Mouse (Mus musculus) heart, embryonic 15.5 days (tissue): Measurements from ENCODE around the gene Lrrc74a. TPM values are rescaled to one million over a fixed set of nuclear protein-coding genes. Genes with fewer than 3 reads are reported as not detected.

Experiments
- ATAC-seq: fragments of 200-750 bp; cut with Nextera tagmentation; replicated peaks from 2 replicates; pipeline ENCODE4 v1.8.0; 2017; ENCODE audit warnings: low read depth, moderate TSS enrichment; ENCODE audit not compliant: insufficient number of reproducible peaks, insufficient read depth, low FRiP score
- H3K27ac ChIP-seq: fragments of 300-500 bp; sonication (generic); 2 replicates; pipeline ENCODE4 v1.5.1; 2015; ENCODE audit warnings: mild to moderate bottlenecking, inconsistent platforms
- H3K27me3 ChIP-seq: fragments of 300-500 bp; sonication (generic); 2 replicates; pipeline ENCODE4 v1.6.1; 2015; ENCODE audit warnings: inconsistent platforms
- H3K36me3 ChIP-seq: fragments of 300-500 bp; sonication (generic); 2 replicates; pipeline ENCODE4 v1.6.1; 2015; ENCODE audit warnings: mild to moderate bottlenecking, inconsistent platforms
- H3K4me1 ChIP-seq: fragments of 300-500 bp; sonication (generic); replicated peaks from 2 replicates; pipeline ENCODE4 v1.6.1; 2015; ENCODE audit warnings: inconsistent platforms
- H3K4me2 ChIP-seq: fragments of 300-500 bp; sonication (generic); 2 replicates; pipeline ENCODE4 v1.6.1; 2015; ENCODE audit warnings: inconsistent platforms, mild to moderate bottlenecking, moderate library complexity
- H3K4me3 ChIP-seq: fragments of 300-500 bp; sonication (generic); 2 replicates; pipeline ENCODE4 v1.5.1; 2015; ENCODE audit warnings: mild to moderate bottlenecking, inconsistent platforms
- H3K9ac ChIP-seq: fragments of 300-500 bp; sonication (generic); 2 replicates; pipeline ENCODE4 v1.6.1; 2015; ENCODE audit warnings: mild to moderate bottlenecking, inconsistent platforms
- H3K9me3 ChIP-seq: fragments of 300-500 bp; sonication (generic); replicated peaks from 2 replicates; pipeline ENCODE4 v1.6.1; 2016; ENCODE audit warnings: inconsistent platforms
- WGBS: fragments of 180-500 bp; shearing (Covaris S2); methylation state at CpG from one replicate; pipeline ENCODE4 v1.1.7; 2015; ENCODE audit warnings: mixed read lengths; 5-methylcytosine and 5-hydroxymethylcytosine counted together
- polyA plus RNA-seq: library from polyadenylated mRNA; unstranded; fragments of >200 nt; fragmentation: Nextera tagmentation; extraction: Ambion mirVana; gene quantifications from 2 replicates; pipeline ENCODE4 v1.2.1, GENCODE M21; 2015

Gene Lrrc74a
- polyA plus RNA-seq, 1 experiment from 2014 or later: not detected

DNA sequence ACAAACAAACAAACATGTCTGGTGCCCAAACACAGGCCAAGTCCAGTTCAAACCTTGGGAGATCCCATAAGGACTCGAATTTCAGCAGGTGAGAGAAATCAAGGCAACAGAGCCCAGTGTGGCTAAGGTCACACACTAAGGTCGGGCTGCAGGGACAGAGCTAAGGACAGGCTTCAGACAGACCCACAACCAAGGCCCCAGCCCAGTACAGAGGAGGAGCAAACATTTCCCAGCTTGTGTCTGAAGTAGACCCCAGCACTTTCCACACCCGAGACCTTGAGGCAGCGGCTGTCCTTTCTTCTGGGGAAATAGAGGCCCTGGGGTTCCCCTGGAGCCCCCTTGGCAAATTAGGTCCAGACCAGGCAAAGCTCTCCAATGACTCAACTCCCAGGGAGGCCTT is 66.2 kb downstream of the Lrrc74a start:
- H3K9me3 ChIP-seq: no peaks in the 10 kb centered on the region
- H3K4me3 ChIP-seq: no peak overlapping the region
- H3K27ac ChIP-seq: peak overlapping the region; percentile 98
- WGBS: 39% methylated on average over 4 of the region's 4 CpGs
- H3K27me3 ChIP-seq: no peaks in the 10 kb centered on the region
- peaks cover 71% of the 10 kb centered on the region for H3K4me1 ChIP-seq
- H3K9ac ChIP-seq: 0 out of 2 replicates have a peak overlapping the region, but pooled peaks have one; percentile 35
- peak overlapping the region; percentile 59 for H3K4me2 ChIP-seq
- H3K36me3 ChIP-seq: no peaks in the 10 kb centered on the region
- no peak for ATAC-seq

DNA sequence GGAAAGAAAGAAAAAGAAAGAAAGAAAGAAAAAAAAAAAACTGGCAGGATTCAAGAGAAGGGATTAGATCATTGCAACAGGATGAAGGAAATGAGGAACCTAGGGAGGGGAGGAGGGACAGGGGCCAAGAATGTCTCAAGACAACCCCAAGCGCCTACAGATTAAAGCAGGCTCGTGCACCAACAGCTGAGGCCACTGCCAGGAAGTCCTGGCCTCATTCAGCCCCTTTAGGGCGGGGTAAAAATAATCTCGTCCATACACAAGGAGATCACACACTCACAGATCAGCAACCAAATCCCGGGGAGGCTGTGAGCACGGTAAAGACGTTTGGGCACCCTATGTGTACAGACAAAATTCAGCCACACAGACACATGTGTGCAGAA is 66.6 kb downstream of the Lrrc74a start:
- 3% methylated on average over 7 of the region's 7 CpGs for WGBS
- ATAC-seq: peak; percentile 61

DNA sequence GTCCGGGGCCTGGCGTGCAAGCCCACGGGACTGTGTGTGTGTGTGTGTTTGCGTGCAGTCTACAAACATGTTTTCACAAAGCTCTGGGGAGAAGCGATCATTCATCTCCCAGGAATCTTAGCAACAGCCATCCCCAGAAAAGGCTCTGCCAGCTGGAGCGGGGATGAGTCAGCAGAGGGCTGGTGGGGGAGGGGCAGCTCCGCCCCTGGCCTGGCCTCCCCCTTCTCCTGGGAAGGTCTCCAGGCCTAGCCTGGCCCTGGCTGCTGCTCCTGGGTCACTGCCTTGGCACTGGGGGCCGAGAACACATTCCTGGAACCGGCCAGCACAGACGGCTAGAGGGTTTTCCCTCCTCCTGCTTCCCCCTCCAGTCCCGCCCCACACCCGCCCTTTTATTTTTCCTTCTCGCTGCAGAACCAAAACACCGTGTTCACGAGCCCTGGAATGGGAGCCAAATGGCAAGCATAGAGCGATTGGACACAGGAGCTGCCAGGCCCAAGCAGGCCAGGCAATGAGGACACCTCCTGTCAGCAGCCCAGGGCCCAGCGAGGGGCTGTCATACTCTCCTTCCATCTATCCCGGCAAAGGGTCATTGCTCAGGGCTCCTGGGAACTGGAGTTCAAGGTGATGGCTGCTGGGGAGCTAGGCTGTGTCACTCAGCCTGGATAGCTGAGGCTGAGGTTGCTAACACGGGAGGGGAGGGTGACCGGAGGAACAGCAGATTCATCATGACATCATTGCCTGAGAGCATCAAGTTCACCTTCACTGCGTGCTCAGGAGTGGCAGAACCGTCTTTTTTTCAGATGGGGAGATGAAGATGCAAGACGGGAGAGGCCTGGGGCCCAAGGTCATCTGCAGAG is 67.2 kb downstream of the Lrrc74a start:
- WGBS: 2% methylated on average over 23 of the region's 23 CpGs

More for the DNA sequence above, 66.6 kb downstream of the Lrrc74a start:
- no peaks in the 10 kb centered on the region for H3K9me3 ChIP-seq
- H3K9ac ChIP-seq: peak overlapping the region; percentile 51; the same call in 1 of the 2 replicates
- peaks cover 70% of the 10 kb centered on the region for H3K4me1 ChIP-seq
- peak overlapping the region; percentile 59 for H3K4me2 ChIP-seq
- H3K27ac ChIP-seq: peak overlapping the region; percentile 98
- peak overlapping the region; percentile 22 for H3K4me3 ChIP-seq
- H3K36me3 ChIP-seq: no peaks in the 10 kb centered on the region
- no peaks in the 10 kb centered on the region for H3K27me3 ChIP-seq

DNA sequence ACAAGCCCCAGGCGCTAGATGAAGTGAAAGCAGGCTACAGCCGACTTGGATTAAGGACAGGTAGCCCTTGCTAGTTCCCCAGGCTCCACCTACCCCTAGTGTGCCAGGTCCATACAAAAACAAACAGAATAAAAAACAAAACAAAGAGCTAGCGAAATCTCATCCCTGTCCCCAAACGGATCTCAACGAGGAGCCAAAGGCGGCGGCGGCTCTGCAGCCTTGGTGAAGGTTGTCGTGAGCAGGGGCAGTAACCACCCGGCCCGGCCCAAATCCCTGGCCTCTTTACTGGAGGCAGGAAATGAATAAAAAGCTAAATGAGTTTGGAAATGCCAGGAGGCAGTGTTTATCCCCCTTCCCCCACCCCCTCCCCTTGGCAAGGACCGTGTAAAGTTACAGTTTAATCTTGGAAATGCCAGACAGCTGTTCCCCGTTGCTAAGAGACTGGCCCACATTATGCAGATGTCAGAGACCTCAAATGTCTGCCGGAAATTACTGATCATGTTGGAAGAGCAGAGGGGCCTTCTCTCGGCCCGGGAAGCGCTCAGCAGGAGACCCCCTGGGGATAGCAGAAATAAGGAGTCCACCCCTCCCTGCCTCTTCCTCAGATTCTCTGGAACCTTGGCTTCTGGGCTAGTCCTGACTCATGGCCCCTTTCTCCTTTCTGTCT is 68.0 kb downstream of the Lrrc74a start:
- Histone ChIP-seq H3K9me3 (no peaks in the 10 kb centered on the region), H3K27ac (peak overlapping the region; percentile 98), H3K36me3 (no peaks in the 10 kb centered on the region), H3K4me3 (peak overlapping the region; percentile 22; the same call in 1 of the 2 replicates), H3K4me2 (peak overlapping the region; percentile 59), H3K27me3 (no peaks in the 10 kb centered on the region), H3K4me1 (peaks cover 79% of the 10 kb centered on the region), H3K9ac (peak overlapping the region; percentile 51)
- peak; percentile 15; the same call in 1 of the 2 replicates for ATAC-seq
- WGBS: 7% methylated on average over 17 of the region's 17 CpGs

More for the DNA sequence above, 67.2 kb downstream of the Lrrc74a start:
- no peaks in the 10 kb centered on the region for H3K36me3 ChIP-seq
- no peaks in the 10 kb centered on the region for H3K27me3 ChIP-seq
- no peaks in the 10 kb centered on the region for H3K9me3 ChIP-seq
- H3K4me3 ChIP-seq: peak overlapping the region; percentile 22
- peak overlapping the region; percentile 98 for H3K27ac ChIP-seq
- peak; percentile 89 for ATAC-seq
- H3K4me2 ChIP-seq: peak overlapping the region; percentile 59
- peaks cover 72% of the 10 kb centered on the region for H3K4me1 ChIP-seq
- H3K9ac ChIP-seq: peak overlapping the region; percentile 51

DNA sequence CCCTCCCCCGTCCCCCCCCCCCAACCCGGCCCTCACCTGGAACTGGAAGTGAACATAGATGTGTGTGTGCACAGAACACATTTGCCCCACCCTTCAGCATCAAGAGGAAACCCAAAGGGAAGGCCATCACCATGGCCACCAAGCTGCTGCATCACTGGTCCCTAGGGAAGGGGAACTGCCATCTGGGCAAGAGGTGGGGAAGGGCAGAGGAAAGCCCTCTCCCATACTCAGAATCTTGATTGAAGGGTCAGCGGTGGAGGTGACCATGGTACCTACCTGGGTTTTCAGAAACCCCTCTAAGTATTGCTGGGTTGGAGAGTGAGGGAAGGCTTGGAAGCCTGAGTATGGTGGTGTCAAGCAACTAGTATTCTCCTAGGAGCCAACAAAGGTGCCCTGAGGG is 68.7 kb downstream of the Lrrc74a start:
- no peaks in the 10 kb centered on the region for H3K36me3 ChIP-seq
- 0 out of 2 replicates have a peak overlapping the region, but pooled peaks have one; percentile 51 for H3K9ac ChIP-seq
- H3K4me3 ChIP-seq: no peak overlapping the region
- no peaks in the 10 kb centered on the region for H3K27me3 ChIP-seq
- H3K27ac ChIP-seq: peak overlapping the region; percentile 98
- H3K9me3 ChIP-seq: no peaks in the 10 kb centered on the region
- peaks cover 86% of the 10 kb centered on the region for H3K4me1 ChIP-seq
- no peak overlapping the region for H3K4me2 ChIP-seq
- WGBS: 41% methylated on average over 3 of the region's 3 CpGs
- ATAC-seq: no peak

DNA sequence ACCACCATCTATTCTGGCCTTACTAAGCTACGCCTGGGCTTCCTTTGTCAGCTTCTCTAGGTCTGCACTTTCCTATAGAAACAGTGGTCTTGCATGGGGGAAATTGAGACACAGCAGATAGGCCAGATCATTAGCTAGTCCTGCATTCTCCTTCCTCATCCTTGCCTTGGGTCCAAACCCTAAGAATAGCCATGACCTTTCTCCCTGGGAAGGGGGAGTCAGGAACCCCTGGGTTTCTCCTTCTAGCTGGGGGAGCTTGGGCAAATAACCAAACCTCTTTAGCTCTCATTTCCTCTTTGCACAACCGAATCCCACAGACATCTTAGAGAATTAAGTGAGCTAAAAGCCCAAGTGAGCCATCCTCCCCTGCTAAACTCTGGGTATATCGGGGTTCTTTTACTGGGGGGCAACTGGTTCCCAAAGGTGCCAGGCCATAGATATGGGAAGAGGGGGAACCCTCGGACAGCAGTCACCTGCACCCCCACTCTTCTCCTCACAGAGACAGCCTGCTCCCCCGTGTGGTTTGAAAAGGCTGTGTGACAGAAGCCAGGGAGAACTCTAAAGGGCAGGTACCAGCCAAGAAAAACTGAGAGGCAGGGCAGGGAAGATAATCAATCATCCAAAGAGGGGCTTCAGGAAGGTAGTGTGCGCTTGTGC is 69.6 kb downstream of the Lrrc74a start:
- ATAC-seq: no peak
- no peak overlapping the region for H3K9ac ChIP-seq

DNA sequence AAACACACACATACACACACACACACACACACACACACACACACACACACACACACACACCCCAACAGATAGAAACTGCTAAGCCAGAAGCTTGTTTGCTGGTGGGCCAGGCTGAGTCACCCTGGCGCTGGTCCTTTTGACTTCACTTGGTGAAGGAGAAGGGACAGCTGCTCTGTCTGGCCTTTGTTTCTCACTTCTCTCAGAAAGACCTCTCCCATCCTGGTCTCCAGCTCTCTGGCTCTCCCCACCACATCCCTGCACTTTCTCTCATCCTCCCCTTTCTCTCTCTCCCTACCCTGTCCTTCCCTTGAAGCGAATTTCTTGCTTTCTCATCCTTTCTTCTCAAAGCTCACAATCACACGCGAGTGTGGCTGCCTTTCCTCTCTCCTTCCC is 70.1 kb downstream of the Lrrc74a start:
- H3K9ac ChIP-seq: no peak overlapping the region
- 32% methylated on average over 4 of the region's 4 CpGs for WGBS
- ATAC-seq: no peak
- peak overlapping the region; percentile 73 for H3K27ac ChIP-seq
- no peaks in the 10 kb centered on the region for H3K27me3 ChIP-seq
- no peaks in the 10 kb centered on the region for H3K36me3 ChIP-seq
- H3K4me1 ChIP-seq: peaks cover 87% of the 10 kb centered on the region
- H3K4me2 ChIP-seq: no peak overlapping the region
- H3K4me3 ChIP-seq: no peak overlapping the region
- H3K9me3 ChIP-seq: no peaks in the 10 kb centered on the region

More for the DNA sequence above, 69.6 kb downstream of the Lrrc74a start:
- no peak overlapping the region for H3K4me2 ChIP-seq
- H3K27ac ChIP-seq: peak overlapping the region; percentile 73
- H3K4me3 ChIP-seq: no peak overlapping the region
- no peaks in the 10 kb centered on the region for H3K36me3 ChIP-seq
- H3K27me3 ChIP-seq: no peaks in the 10 kb centered on the region
- 40% methylated on average over 6 of the region's 6 CpGs for WGBS
- no peaks in the 10 kb centered on the region for H3K9me3 ChIP-seq
- peaks cover 87% of the 10 kb centered on the region for H3K4me1 ChIP-seq

DNA sequence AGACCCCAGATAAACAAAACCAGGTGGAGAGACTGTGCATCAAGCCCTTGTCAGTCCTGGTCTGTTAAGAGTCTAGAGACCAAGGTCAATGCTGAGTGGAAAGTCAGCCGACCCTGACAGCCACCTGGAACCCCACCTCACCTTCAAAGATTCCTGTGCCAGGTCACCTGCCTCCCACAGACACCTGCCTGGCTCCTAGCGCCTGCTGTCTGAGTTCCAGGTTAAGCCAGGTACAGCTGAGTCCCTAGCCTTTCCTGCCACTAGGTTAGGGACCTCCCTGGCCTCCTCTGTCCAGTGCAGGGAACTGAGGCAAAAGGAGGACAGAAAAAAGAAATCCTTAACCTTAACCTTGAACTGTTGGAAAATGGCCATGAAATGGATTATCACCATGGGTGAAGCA is 70.7 kb downstream of the Lrrc74a start:
- Histone ChIP-seq H3K36me3 (no peaks in the 10 kb centered on the region), H3K4me1 (peaks cover 84% of the 10 kb centered on the region), H3K9ac (no peak overlapping the region), H3K9me3 (no peaks in the 10 kb centered on the region), H3K4me3 (no peak overlapping the region), H3K27ac (peak overlapping the region; percentile 73), H3K27me3 (no peaks in the 10 kb centered on the region), H3K4me2 (no peak overlapping the region)
- 60% methylated on average over 2 of the region's 2 CpGs for WGBS
- ATAC-seq: no peak

DNA sequence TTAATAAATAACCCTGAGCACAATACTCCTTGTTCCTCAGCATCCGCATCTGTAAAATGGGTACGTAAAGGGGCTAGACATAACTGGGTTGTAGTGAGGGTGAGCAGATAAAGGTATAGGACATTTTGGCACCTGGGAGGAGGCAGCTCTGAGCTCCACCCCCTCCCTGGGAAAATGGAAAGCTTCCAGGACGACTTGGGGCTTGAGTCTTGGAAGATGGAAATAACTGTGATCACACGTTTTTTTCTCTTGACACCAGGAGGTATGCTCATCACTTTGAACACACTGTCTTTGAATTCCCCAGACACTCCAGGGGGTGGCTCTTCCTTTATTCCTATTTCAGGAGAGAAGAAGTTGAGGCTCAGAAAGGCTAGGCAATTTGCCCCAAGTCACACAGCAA is 71.1 kb downstream of the Lrrc74a start:
- 69% methylated on average over 4 of the region's 4 CpGs for WGBS
- no peaks in the 10 kb centered on the region for H3K27me3 ChIP-seq
- no peaks in the 10 kb centered on the region for H3K36me3 ChIP-seq
- ATAC-seq: no peak
- peaks cover 82% of the 10 kb centered on the region for H3K4me1 ChIP-seq
- no peak overlapping the region for H3K27ac ChIP-seq
- no peak overlapping the region for H3K9ac ChIP-seq
- H3K4me2 ChIP-seq: no peak overlapping the region
- H3K9me3 ChIP-seq: no peaks in the 10 kb centered on the region
- no peak overlapping the region for H3K4me3 ChIP-seq

DNA sequence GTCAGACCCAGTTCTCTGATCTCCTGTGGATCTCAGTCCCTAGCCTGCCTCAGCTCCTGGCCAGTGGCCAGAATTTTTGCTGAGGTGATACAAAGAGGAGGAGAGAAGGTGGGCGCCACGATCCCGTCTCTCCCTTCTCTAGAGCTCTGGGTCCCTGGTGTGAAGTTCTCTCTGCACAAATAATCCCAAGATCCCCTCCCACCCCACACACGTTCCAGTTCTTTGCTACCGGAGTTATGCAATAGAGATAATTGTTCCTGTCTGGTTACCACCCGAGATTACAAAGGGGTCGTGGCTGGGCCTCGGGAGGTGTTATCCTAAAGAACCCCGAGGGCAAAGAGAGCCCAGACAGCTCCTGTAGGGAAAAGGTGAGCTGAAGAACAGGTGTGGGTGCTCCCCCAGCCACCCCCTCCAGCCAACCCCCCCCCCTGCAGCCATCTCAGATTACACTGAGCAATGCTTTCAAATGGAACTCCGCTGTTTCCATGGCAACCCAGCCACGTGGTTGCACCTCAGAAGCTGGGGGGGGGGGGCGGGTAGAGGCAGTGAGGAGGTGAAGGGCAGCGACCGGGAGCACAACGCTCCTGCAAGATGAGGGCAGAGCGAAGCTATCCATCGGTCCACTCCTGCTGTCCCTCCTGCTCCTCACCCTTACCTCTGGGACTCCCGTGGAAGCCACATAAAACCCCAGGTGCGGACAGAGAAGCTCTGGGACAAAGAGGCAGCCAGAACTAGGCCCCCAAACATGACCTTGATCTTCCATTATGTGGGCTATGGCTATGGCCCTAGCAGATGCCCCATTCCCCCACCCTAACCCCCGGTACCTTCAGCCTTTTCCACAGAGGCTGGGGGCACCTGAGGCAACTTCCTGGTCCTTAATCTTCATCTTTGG is 72.1 kb downstream of the Lrrc74a start:
- Histone ChIP-seq H3K9ac (no peak overlapping the region), H3K27ac (no peak overlapping the region)
- ATAC-seq: no peak

More for the DNA sequence above, 72.1 kb downstream of the Lrrc74a start:
- Histone ChIP-seq H3K4me1 (peaks cover 82% of the 10 kb centered on the region), H3K4me2 (peak overlapping the region; percentile 13; the same call in 1 of the 2 replicates), H3K27me3 (no peaks in the 10 kb centered on the region), H3K36me3 (no peaks in the 10 kb centered on the region), H3K9me3 (no peaks in the 10 kb centered on the region), H3K4me3 (no peak overlapping the region)
- WGBS: 12% methylated on average over 20 of the region's 20 CpGs
